Mouse (Mus musculus): ENCODE results near the gene Itgb1bp2.
A peak's percentile ranks its signal among the peaks of the same experiment; 100 is the strongest.

Itgb1bp2 gene

GRCm38 (mm10) chrX:101448886-101449475, at the start of gene Itgb1bp2:
Gene Itgb1bp2 (plus strand): TSS chrX:101449088.
- no peak for DNase-seq (ENCODE audit: low spot score in 2 of 2)

- peak; percentile 36 to 41 for DNase-seq (ENCODE audit: low spot score in 2 of 2)
These were observed 29.8 kb upstream of the Itgb1bp2 start for GRCm38 (mm10) chrX:101418946-101419724.

GRCm38 (mm10) chrX:101419725-101420699, 28.9 kb upstream of the Itgb1bp2 start:
- peak; percentile 81 to 86 for DNase-seq (ENCODE audit: low spot score in 2 of 2)

GRCm38 (mm10) chrX:101420700-101421095, 28.2 kb upstream of the Itgb1bp2 start, which contains the start of gene Zmym3:
Gene Zmym3 (minus strand): TSS chrX:101420849.
- DNase-seq (ENCODE audit: low spot score in 2 of 2) = no peak

GRCm38 (mm10) chrX:101423462-101423861, 25.4 kb upstream of the Itgb1bp2 start:
- DNase-seq (ENCODE audit: low spot score in 2 of 2) = no peak

GRCm38 (mm10) chrX:101427774-101428173, 21.1 kb upstream of the Itgb1bp2 start:
- peak in 1 of 2 experiments; percentile 29 for DNase-seq (ENCODE audit: low spot score in 2 of 2)

- DNase-seq (ENCODE audit: low spot score in 2 of 2) = peak in 1 of 2 experiments; percentile 9
These were observed 20.1 kb upstream of the Itgb1bp2 start for GRCm38 (mm10) chrX:101428785-101429141.

- peak; percentile 82 to 87 for DNase-seq (ENCODE audit: low spot score in 2 of 2)
These were observed 19.5 kb upstream of the Itgb1bp2 start, which contains the start of gene Nono for GRCm38 (mm10) chrX:101429142-101429949. Gene Nono (plus strand): TSS chrX:101429318.

- peak; percentile 8 to 11 for DNase-seq (ENCODE audit: low spot score in 2 of 2)
These were observed 18.9 kb upstream of the Itgb1bp2 start for GRCm38 (mm10) chrX:101429976-101430375.

- DNase-seq (ENCODE audit: low spot score in 2 of 2) = no peak
These were observed 2.3 kb downstream of the Itgb1bp2 start for GRCm38 (mm10) chrX:101451147-101451546.

- DNase-seq (ENCODE audit: low spot score in 2 of 2) = no peak
These were observed 2.7 kb downstream of the Itgb1bp2 start for GRCm38 (mm10) chrX:101451591-101451990.

GRCm38 (mm10) chrX:101472202-101472601, 23.3 kb downstream of the Itgb1bp2 start:
- DNase-seq (ENCODE audit: low spot score in 2 of 2) = no peak

GRCm38 (mm10) chrX:101481604-101482350, 32.9 kb downstream of the Itgb1bp2 start:
- DNase-seq (ENCODE audit: low spot score in 2 of 2) = no peak

GRCm38 (mm10) chrX:101486487-101487152, 37.7 kb downstream of the Itgb1bp2 start:
- DNase-seq (ENCODE audit: low spot score in 2 of 2) = peak; percentile 8 to 45
